Mouse (Mus musculus): Measurements from ENCODE around the gene Gabpb1.

DNA sequence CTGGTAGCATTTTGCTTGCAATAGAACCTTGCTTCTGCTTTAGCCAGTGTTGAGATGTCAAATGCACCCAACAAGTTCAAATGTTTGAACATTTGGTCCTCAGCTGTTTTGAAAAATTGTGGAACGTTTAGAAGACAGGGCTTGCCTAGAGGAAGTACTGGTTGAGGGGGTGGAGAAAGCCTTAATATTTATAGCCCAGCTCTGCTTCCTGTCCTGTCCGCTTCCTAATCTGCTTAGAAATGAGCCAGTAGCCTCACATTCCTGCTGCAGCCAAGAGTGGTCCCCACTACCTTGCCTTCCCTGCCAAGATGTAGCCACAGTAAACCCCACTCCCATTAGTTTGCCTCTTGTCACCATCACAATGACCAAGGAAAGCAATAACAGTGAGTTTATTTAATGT, 6.2 kb upstream of the Gabpb1 start:
- no peak for TF ChIP-seq CTCF (IDR thresholded peaks at IDR 0.05; ENCODE audit: low read depth, low read length)
- no peak for TF ChIP-seq POLR2A (IDR thresholded peaks at IDR 0.05; ENCODE audit: extremely low read depth, insufficient read depth, low read length)

Measured in liver, adult 2 months (tissue).